Mouse (Mus musculus) G1E (cell line): ENCODE results near the gene Rap1gap2.

ENCODE experiments used
- CTCF ChIP-seq: IDR thresholded peaks from 2 replicates; pipeline ENCODE4 v1.5.1; 2012; ENCODE audit warnings: low read depth, low read length, inconsistent platforms, mixed read lengths
- TAL1 ChIP-seq: conservative IDR thresholded peaks from 2 replicates; pipeline ENCODE4 v1.6.1; 2012; ENCODE audit warnings: low read depth, low read length, inconsistent platforms, mixed read lengths

DNA sequence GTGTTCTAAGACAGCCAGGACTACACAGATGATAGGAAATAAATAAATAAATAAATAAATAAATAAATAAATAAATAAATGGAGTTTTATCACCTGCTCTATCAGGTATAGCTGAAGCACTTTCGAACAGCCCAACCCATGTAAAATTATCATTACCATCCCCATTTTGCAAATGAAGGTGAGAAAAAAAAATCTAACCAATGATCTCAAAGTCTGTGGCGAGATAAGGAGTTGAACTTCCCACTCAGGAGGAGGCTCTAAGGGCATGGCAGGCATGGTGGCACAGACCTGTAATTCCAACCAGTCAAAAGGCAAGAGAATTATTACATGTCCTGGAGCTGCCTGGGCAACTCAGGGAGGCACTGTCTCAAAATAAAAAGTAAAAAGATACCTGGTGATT lies 65.2 kb downstream of the Rap1gap2 start:
- no peak for TF ChIP-seq CTCF
- TF ChIP-seq TAL1, result no peak
